Mouse (Mus musculus): ENCODE results near the gene Pmf1. TPM values are rescaled to one million over a fixed set of nuclear protein-coding genes. Genes with fewer than 3 reads are reported as not detected.

Pmf1 gene
- polyA plus RNA-seq, 1 experiment = 11.1 TPM

- no peak overlapping the region for H3K4me3 ChIP-seq (ENCODE audit: insufficient read depth, low read length)
- H3K27ac ChIP-seq (ENCODE audit: insufficient read depth, low read length) = no peak overlapping the region
- TF ChIP-seq POLR2A (IDR thresholded peaks at IDR 0.05; ENCODE audit: extremely low read depth, insufficient read depth, low read length) (no peak), CTCF (IDR thresholded peaks at IDR 0.05; ENCODE audit: extremely low read depth, insufficient read depth, low read length) (no peak)
- peaks cover 5% of the 10 kb centered on the region for H3K4me1 ChIP-seq (ENCODE audit: control insufficient read depth, insufficient read depth, low read length)
Observed at GRCm38 (mm10) chr3:88452716-88453115, 42.6 kb upstream of the Pmf1 start.

- Histone ChIP-seq H3K4me3 (ENCODE audit: insufficient read depth, low read length) (no peak overlapping the region), H3K27ac (ENCODE audit: insufficient read depth, low read length) (no peak overlapping the region), H3K4me1 (ENCODE audit: control insufficient read depth, insufficient read depth, low read length) (peaks cover 4% of the 10 kb centered on the region)
- TF ChIP-seq CTCF (IDR thresholded peaks at IDR 0.05; ENCODE audit: extremely low read depth, insufficient read depth, low read length) = no peak
- no peak for TF ChIP-seq POLR2A (IDR thresholded peaks at IDR 0.05; ENCODE audit: extremely low read depth, insufficient read depth, low read length)
Observed at GRCm38 (mm10) chr3:88452246-88452645, 42.1 kb upstream of the Pmf1 start.

- H3K4me3 ChIP-seq (ENCODE audit: insufficient read depth, low read length) = no peak overlapping the region
- H3K4me1 ChIP-seq (ENCODE audit: control insufficient read depth, insufficient read depth, low read length) = peaks cover 2% of the 10 kb centered on the region
- H3K27ac ChIP-seq (ENCODE audit: insufficient read depth, low read length) = no peak overlapping the region
- no peak for TF ChIP-seq POLR2A (IDR thresholded peaks at IDR 0.05; ENCODE audit: extremely low read depth, insufficient read depth, low read length)
Observed at GRCm38 (mm10) chr3:88450379-88451131, 40.4 kb upstream of the Pmf1 start.

DNA sequence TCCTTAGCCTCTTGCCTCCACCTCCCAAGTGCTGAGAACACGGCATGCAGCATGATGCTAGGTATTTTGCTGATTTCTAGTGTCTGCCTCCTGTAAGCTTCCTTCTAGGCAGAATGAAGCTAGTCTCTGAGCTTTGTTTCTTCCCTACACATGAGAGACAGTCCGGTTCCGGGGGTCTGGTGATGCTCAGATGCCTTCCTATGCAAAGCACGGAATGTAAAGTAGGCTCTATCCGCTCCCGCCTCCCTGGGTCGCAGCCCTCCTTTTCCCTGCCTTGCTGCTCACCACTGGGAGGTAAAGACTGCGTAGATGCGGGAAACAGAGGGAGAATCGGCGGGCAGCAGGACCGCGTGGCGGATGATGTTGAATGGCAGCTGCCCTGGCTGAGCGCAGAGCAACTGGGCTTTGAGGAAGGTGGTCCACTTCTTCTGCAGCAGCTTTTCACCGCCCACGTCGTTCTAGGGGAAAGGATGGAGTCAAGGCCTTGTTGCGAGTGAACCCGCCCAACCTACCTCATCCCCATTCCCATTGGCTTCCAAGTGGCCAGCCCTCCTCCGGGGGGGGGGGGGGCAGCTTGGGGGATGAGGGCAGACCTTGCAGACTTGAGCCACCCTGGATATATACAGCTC, 39.4 kb upstream of the Pmf1 start:
- no peak overlapping the region for H3K27ac ChIP-seq (ENCODE audit: insufficient read depth, low read length)

DNA sequence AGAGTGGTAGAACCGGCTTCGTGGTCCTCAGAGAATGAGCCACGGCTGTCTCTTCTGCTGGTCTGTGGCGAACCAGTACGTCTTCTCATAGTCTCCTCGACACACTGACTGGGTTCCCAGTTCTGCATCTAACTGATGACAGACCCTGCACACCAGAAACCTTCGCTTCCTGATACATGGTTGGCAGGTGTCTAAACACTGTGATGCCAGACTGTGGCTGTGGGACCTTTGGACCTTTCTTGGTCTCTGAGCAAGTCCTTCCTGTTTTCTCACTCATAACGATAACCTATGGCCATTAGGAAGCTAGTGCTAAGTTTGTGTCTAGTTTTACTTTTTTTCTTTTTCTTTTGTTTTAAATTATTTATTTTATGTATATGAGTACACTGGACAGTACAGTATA, 38.3 kb upstream of the Pmf1 start:
- no peak overlapping the region for H3K4me3 ChIP-seq (ENCODE audit: insufficient read depth, low read length)
- H3K4me1 ChIP-seq (ENCODE audit: control insufficient read depth, insufficient read depth, low read length) = peaks cover 2% of the 10 kb centered on the region
- TF ChIP-seq POLR2A (IDR thresholded peaks at IDR 0.05; ENCODE audit: extremely low read depth, insufficient read depth, low read length) (no peak), CTCF (IDR thresholded peaks at IDR 0.05; ENCODE audit: extremely low read depth, insufficient read depth, low read length) (no peak)
- no peak overlapping the region for H3K27ac ChIP-seq (ENCODE audit: insufficient read depth, low read length)

More for the DNA sequence above, 39.4 kb upstream of the Pmf1 start:
- TF ChIP-seq POLR2A (IDR thresholded peaks at IDR 0.05; ENCODE audit: extremely low read depth, insufficient read depth, low read length) = no peak
- no peak for TF ChIP-seq CTCF (IDR thresholded peaks at IDR 0.05; ENCODE audit: extremely low read depth, insufficient read depth, low read length)
- Histone ChIP-seq H3K4me3 (ENCODE audit: insufficient read depth, low read length) (no peak overlapping the region), H3K4me1 (ENCODE audit: control insufficient read depth, insufficient read depth, low read length) (peaks cover 2% of the 10 kb centered on the region)

- no peak overlapping the region for H3K4me3 ChIP-seq (ENCODE audit: insufficient read depth, low read length)
- TF ChIP-seq POLR2A (IDR thresholded peaks at IDR 0.05; ENCODE audit: extremely low read depth, insufficient read depth, low read length) (no peak), CTCF (IDR thresholded peaks at IDR 0.05; ENCODE audit: extremely low read depth, insufficient read depth, low read length) (no peak)
- peaks cover 2% of the 10 kb centered on the region for H3K4me1 ChIP-seq (ENCODE audit: control insufficient read depth, insufficient read depth, low read length)
Observed at GRCm38 (mm10) chr3:88447676-88448183, 37.6 kb upstream of the Pmf1 start.

DNA sequence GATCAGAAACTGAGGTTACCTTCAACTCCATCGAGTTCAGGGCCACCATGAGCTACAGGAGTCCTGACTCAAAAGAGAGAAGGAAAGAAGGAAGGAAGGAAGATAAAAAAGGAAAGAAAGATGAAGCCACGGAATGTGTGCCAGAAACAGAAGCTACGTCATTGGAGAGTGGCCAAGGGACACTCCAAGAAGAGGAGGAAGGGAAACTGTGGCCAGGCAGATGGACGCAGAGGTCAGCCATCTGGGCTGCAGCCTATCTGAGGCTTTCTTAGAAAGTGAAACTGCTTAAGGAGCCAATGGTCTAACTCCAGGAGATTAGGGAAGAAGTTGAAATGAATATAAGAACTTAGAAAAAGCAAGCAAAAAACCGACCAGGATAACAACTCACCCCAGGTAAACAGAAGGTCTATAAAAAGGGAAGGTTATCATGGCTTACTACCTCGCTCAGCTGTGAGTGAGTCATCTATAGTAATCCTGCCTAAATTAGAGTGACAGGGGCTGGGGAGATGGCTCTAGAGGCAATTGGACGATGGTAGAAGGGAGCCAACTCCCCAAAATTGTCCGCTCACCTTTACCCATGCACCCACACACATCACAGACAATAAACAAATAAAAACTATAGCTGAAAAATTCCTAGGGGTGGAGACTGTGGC, 36.5 kb upstream of the Pmf1 start:
- Histone ChIP-seq H3K4me1 (ENCODE audit: control insufficient read depth, insufficient read depth, low read length) (peaks cover 3% of the 10 kb centered on the region), H3K4me3 (ENCODE audit: insufficient read depth, low read length) (no peak overlapping the region), H3K27ac (ENCODE audit: insufficient read depth, low read length) (no peak overlapping the region)
- TF ChIP-seq CTCF (IDR thresholded peaks at IDR 0.05; ENCODE audit: extremely low read depth, insufficient read depth, low read length) (no peak), POLR2A (IDR thresholded peaks at IDR 0.05; ENCODE audit: extremely low read depth, insufficient read depth, low read length) (no peak)

More at GRCm38 (mm10) chr3:88447676-88448183, 37.6 kb upstream of the Pmf1 start:
- H3K27ac ChIP-seq (ENCODE audit: insufficient read depth, low read length) = no peak overlapping the region

GRCm38 (mm10) chr3:88442888-88443287, 32.8 kb upstream of the Pmf1 start:
- Histone ChIP-seq H3K27ac (ENCODE audit: insufficient read depth, low read length) (no peak overlapping the region), H3K4me3 (ENCODE audit: insufficient read depth, low read length) (no peak overlapping the region), H3K4me1 (ENCODE audit: control insufficient read depth, insufficient read depth, low read length) (peaks cover 5% of the 10 kb centered on the region)
- TF ChIP-seq POLR2A (IDR thresholded peaks at IDR 0.05; ENCODE audit: extremely low read depth, insufficient read depth, low read length) = no peak
- no peak for TF ChIP-seq CTCF (IDR thresholded peaks at IDR 0.05; ENCODE audit: extremely low read depth, insufficient read depth, low read length)

- Histone ChIP-seq H3K27ac (ENCODE audit: insufficient read depth, low read length) (no peak overlapping the region), H3K4me3 (ENCODE audit: insufficient read depth, low read length) (no peak overlapping the region), H3K4me1 (ENCODE audit: control insufficient read depth, insufficient read depth, low read length) (peaks cover 5% of the 10 kb centered on the region)
- TF ChIP-seq CTCF (IDR thresholded peaks at IDR 0.05; ENCODE audit: extremely low read depth, insufficient read depth, low read length) = no peak
- no peak for TF ChIP-seq POLR2A (IDR thresholded peaks at IDR 0.05; ENCODE audit: extremely low read depth, insufficient read depth, low read length)
Observed at GRCm38 (mm10) chr3:88442488-88442887, 32.4 kb upstream of the Pmf1 start.

Measured in cortical plate, adult 2 months (tissue).